7 mouse cellular contexts compared by ENCODE assay signal in genomic region chr15:11035947-11036474, GRCm38 (mm10). TPM values are rescaled to one million over a fixed set of nuclear protein-coding genes. Genes with fewer than 3 reads are reported as not detected.
DNase-seq lines count a peak whose midpoint lies in the region; ATAC-seq and TF ChIP-seq lines count a peak whose summit lies in the region.

No protein-coding gene starts in this region.

- 5% methylated on average over 34 of the region's 34 CpGs for WGBS in forebrain, embryonic 10.5 days
- WGBS in intestine, embryonic 16.5 days, result 3% methylated on average over 34 of the region's 34 CpGs
- WGBS in olfactory bulb, adult 2 months, result 5% methylated on average over 34 of the region's 34 CpGs

- H3K9ac ChIP-seq in intestine, embryonic 16.5 days (ENCODE audit: low read depth, low read length), result no peak overlapping the region

- H3K4me1 ChIP-seq in forebrain, embryonic 10.5 days, result peaks cover 26% of the 10 kb centered on the region
- H3K4me1 ChIP-seq in intestine, embryonic 16.5 days (ENCODE audit: control insufficient read depth, insufficient read depth, low read length), result peaks cover 20% of the 10 kb centered on the region
- H3K4me1 ChIP-seq in olfactory bulb, adult 2 months (ENCODE audit: control insufficient read depth, insufficient read depth, low read length), result peaks cover 20% of the 10 kb centered on the region

- intact Hi-C loops in left cerebral cortex, postnatal 4 days (cut with DNase I), result loop anchor here (5.0 to 10.0 kb wide), 2 partner anchors 111 to 281 kb away; no protein-coding TSS in a partner anchor
- intact Hi-C loops in left cerebral cortex, postnatal 36 days (cut with DNase I), result loop anchor here (10.0 kb wide), 1 partner anchor 929 kb away; no protein-coding TSS in a partner anchor

- TF ChIP-seq POLR2A in olfactory bulb, adult 2 months (IDR thresholded peaks at IDR 0.05; ENCODE audit: insufficient read depth, low read depth, low read length), result no peak

- no peaks in the 10 kb centered on the region for H3K9me3 ChIP-seq in forebrain, embryonic 10.5 days
- H3K9me3 ChIP-seq in intestine, embryonic 16.5 days (ENCODE audit: control insufficient read depth, low read length), result no peaks in the 10 kb centered on the region

- TF ChIP-seq CTCF in olfactory bulb, adult 2 months (IDR thresholded peaks at IDR 0.05; ENCODE audit: insufficient read depth, low read depth, low read length), result no peak

- peak overlapping the region; percentile 78 for H3K4me2 ChIP-seq in intestine, embryonic 16.5 days (ENCODE audit: low read depth, low read length)

- peak; percentile 9 for DNase-seq in left cerebral cortex, postnatal 4 days
- no peak for DNase-seq in left cerebral cortex, postnatal 36 days (ENCODE audit: low spot score in 2 of 2)
- DNase-seq in forebrain, embryonic 10.5 days (ENCODE audit: extremely low spot score, low spot score), result no peak
- no peak for DNase-seq in cerebellum, adult 9-11 months

- H3K27me3 ChIP-seq in forebrain, embryonic 10.5 days (ENCODE audit: poor library complexity, severe bottlenecking), result peaks cover 70% of the 10 kb centered on the region
- H3K27me3 ChIP-seq in intestine, embryonic 16.5 days (replicated peaks; ENCODE audit: control insufficient read depth, insufficient read depth, low read length), result peaks cover 40% of the 10 kb centered on the region

- ATAC-seq in intestine, embryonic 16.5 days, result no peak
- ATAC-seq in frontal cortex, adult (ENCODE audit: low TSS enrichment), result no peak

- H3K36me3 ChIP-seq in forebrain, embryonic 10.5 days (replicated peaks), result no peaks in the 10 kb centered on the region
- H3K36me3 ChIP-seq in intestine, embryonic 16.5 days (ENCODE audit: control insufficient read depth, insufficient read depth, low read length), result no peaks in the 10 kb centered on the region

- peak overlapping the region; percentile 47 for H3K4me3 ChIP-seq in forebrain, embryonic 10.5 days
- peak overlapping the region; percentile 47 for H3K4me3 ChIP-seq in intestine, embryonic 16.5 days (ENCODE audit: low read length)
- peak overlapping the region; percentile 27; the same call in 1 of the 2 replicates for H3K4me3 ChIP-seq in olfactory bulb, adult 2 months (ENCODE audit: insufficient read depth, low read depth, low read length)

- H3K27ac ChIP-seq in forebrain, embryonic 10.5 days, result no peak overlapping the region
- H3K27ac ChIP-seq in intestine, embryonic 16.5 days (ENCODE audit: low read length), result no peak overlapping the region
- no peak overlapping the region for H3K27ac ChIP-seq in olfactory bulb, adult 2 months (ENCODE audit: insufficient read depth, low read depth, low read length)

RNA-seq across cellular contexts. Expression of gene Rxfp3, which starts 1.8 kb away (rescaled TPM):
- 1 to 10 TPM; 4.4 to 5.6 TPM for total RNA-seq in left cerebral cortex, postnatal 4 days (2021)
- total RNA-seq in left cerebral cortex, postnatal 36 days (2021), result 1 to 10 TPM; 2.1 to 2.9 TPM
- polyA plus RNA-seq in forebrain, embryonic 10.5 days (2016; fragmentation: Nextera tagmentation; extraction: Ambion mirVana), result 0.26 TPM in 1 of 2 replicates, not detected in the other
- polyA plus RNA-seq in intestine, embryonic 16.5 days (2015; fragmentation: Nextera tagmentation; extraction: Ambion mirVana), result not detected in 2 replicates
- not detected in 2 replicates for polyA plus RNA-seq in olfactory bulb, adult 2 months (2012; ENCODE audit: insufficient read depth, insufficient read length, low replicate concordance, missing spikeins)

RNA-seq across cellular contexts. Expression of gene Adamts12, which starts 28.6 kb away (rescaled TPM):
- total RNA-seq in left cerebral cortex, postnatal 4 days (2021), result 1 to 10 TPM; 5.2 to 6.5 TPM
- total RNA-seq in left cerebral cortex, postnatal 36 days (2021), result under 1 TPM; 0.27 to 0.32 TPM
- 0.79 and 0.89 TPM in 2 replicates for polyA plus RNA-seq in forebrain, embryonic 10.5 days (2016; fragmentation: Nextera tagmentation; extraction: Ambion mirVana)
- polyA plus RNA-seq in intestine, embryonic 16.5 days (2015; fragmentation: Nextera tagmentation; extraction: Ambion mirVana), result 1.4 and 1.7 TPM in 2 replicates
- not detected in 2 replicates for polyA plus RNA-seq in olfactory bulb, adult 2 months (2012; ENCODE audit: insufficient read depth, insufficient read length, low replicate concordance, missing spikeins)

RNA-seq across cellular contexts. Expression of gene Slc45a2, which starts 35.5 kb away (rescaled TPM):
- not detected for total RNA-seq in left cerebral cortex, postnatal 4 days (2021)
- total RNA-seq in left cerebral cortex, postnatal 36 days (2021), result not detected
- 0.17 and 0.23 TPM in 2 replicates for polyA plus RNA-seq in forebrain, embryonic 10.5 days (2016; fragmentation: Nextera tagmentation; extraction: Ambion mirVana)
- not detected in 2 replicates for polyA plus RNA-seq in intestine, embryonic 16.5 days (2015; fragmentation: Nextera tagmentation; extraction: Ambion mirVana)
- not detected in 2 replicates for polyA plus RNA-seq in olfactory bulb, adult 2 months (2012; ENCODE audit: insufficient read depth, insufficient read length, low replicate concordance, missing spikeins)

RNA-seq across cellular contexts. Expression of gene Amacr, which starts 54.5 kb away (rescaled TPM):
- total RNA-seq in left cerebral cortex, postnatal 4 days (2021), result 1 to 10 TPM; 5.8 to 7.2 TPM
- total RNA-seq in left cerebral cortex, postnatal 36 days (2021), result 1 to 10 TPM; 9.5 to 10.0 TPM
- 10.4 and 10.6 TPM in 2 replicates for polyA plus RNA-seq in forebrain, embryonic 10.5 days (2016; fragmentation: Nextera tagmentation; extraction: Ambion mirVana)
- polyA plus RNA-seq in intestine, embryonic 16.5 days (2015; fragmentation: Nextera tagmentation; extraction: Ambion mirVana), result 27.1 and 29.4 TPM in 2 replicates
- not detected in 2 replicates for polyA plus RNA-seq in olfactory bulb, adult 2 months (2012; ENCODE audit: insufficient read depth, insufficient read length, low replicate concordance, missing spikeins)
